ENCODE assay signal across 8 mouse cellular contexts in the genomic region with DNA sequence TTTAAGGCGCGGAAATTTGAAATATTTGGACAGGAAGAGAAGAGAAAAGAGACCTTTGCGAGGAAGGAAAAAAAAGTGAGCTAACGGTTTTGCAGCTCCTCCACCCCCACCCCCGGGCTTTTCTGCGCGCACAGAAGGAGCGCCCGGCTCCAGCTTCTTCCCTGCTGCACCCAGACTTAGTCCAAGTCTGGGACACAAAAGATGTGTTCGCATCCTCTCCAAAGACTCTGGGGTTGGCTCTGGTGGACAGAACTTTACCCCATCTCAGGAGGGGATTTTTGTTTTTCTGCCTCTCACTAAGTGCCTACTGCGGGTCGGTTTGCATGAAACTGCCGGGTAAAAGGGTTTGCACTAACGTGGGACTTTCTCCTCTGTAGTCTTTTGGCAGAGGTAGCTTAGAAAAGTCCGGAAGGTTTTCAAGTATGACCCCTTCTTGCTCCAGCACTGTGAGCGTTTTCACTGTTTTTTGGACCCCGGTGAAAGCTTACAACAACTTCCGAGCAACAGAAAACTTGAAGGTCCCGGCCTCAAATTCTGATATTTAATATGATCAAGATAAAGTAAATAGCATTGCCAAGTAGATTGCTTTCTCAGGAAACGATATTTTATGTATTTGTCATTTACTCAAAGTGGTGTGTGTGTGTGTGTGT. TPM values are rescaled to one million over a fixed set of nuclear protein-coding genes. Genes with fewer than 3 reads are reported as not detected.
DNase-seq lines count a peak whose midpoint lies in the region; ATAC-seq and TF ChIP-seq lines count a peak whose summit lies in the region.

No protein-coding gene starts in this region.

- H3K9me3 ChIP-seq in intestine, embryonic 16.5 days (ENCODE audit: control insufficient read depth, low read length): no peaks in the 10 kb centered on the region

- intact Hi-C loops in heart, adult 2 months (cut with DNase I): no loop called here
- intact Hi-C loops in left cerebral cortex, postnatal 25 days (cut with DNase I): loop anchor here (2.0 kb wide), 1 partner anchor 325 kb away; no protein-coding TSS in a partner anchor

- peaks cover 4% of the 10 kb centered on the region; the same call in 1 of the 2 replicates for H3K36me3 ChIP-seq in heart, adult 2 months (ENCODE audit: control insufficient read depth, insufficient read depth, low read length)
- H3K36me3 ChIP-seq in intestine, embryonic 16.5 days (ENCODE audit: control insufficient read depth, insufficient read depth, low read length): no peaks in the 10 kb centered on the region
- no peaks in the 10 kb centered on the region for H3K36me3 ChIP-seq in myocyte (ENCODE audit: control insufficient read depth, insufficient read depth)

- peak overlapping the region; percentile 86 for H3K4me3 ChIP-seq in heart, adult 2 months
- peak overlapping the region; percentile 53 for H3K4me3 ChIP-seq in embryonic fibroblast, embryonic 13.5 days (ENCODE audit: insufficient read depth, low read length)
- H3K4me3 ChIP-seq in intestine, embryonic 16.5 days (ENCODE audit: low read length): peak overlapping the region; percentile 45
- peak overlapping the region; percentile 44 for H3K4me3 ChIP-seq in myocyte

- DNase-seq in heart, adult 2 months: no peak
- no peak for DNase-seq in heart, adult 8-10 months (ENCODE audit: low spot score)
- peak; percentile 47 for DNase-seq in CD4-positive, CD25-positive, alpha-beta regulatory T cell, adult 2 months (ENCODE audit: low read depth, low spot score)
- DNase-seq in left cerebral cortex, postnatal 25 days (ENCODE audit: low spot score in 2 of 2): no peak
- DNase-seq in spleen, postnatal 36 days (ENCODE audit: low spot score in 2 of 2): no peak

- peak overlapping the region; percentile 79 for H3K9ac ChIP-seq in heart, adult 2 months (ENCODE audit: low read depth, low read length)
- no peak overlapping the region for H3K9ac ChIP-seq in intestine, embryonic 16.5 days (ENCODE audit: low read depth, low read length)

- H3K4me2 ChIP-seq in intestine, embryonic 16.5 days (ENCODE audit: low read depth, low read length): peak overlapping the region; percentile 65
- peak overlapping the region; percentile 83 for H3K4me2 ChIP-seq in myocyte (ENCODE audit: low read depth)

- no peak for ATAC-seq in intestine, embryonic 16.5 days

- peak overlapping the region; percentile 7 for H3ac ChIP-seq in myocyte (ENCODE audit: control insufficient read depth, insufficient read length)

- no peak for TF ChIP-seq POLR2A in heart, adult 2 months (IDR thresholded peaks at IDR 0.05; ENCODE audit: insufficient read depth, low read depth, low read length)
- no peak for TF ChIP-seq POLR2A in embryonic fibroblast, embryonic 13.5 days (IDR thresholded peaks at IDR 0.05; ENCODE audit: low read depth, low read length)
- TF ChIP-seq POLR2A in myocyte (IDR thresholded peaks at IDR 0.05; ENCODE audit: insufficient read length, low read depth): no peak

- H3K79me2 ChIP-seq in heart, adult 2 months (replicated peaks; ENCODE audit: control insufficient read depth, insufficient read depth, low read length): no peaks in the 10 kb centered on the region
- H3K79me2 ChIP-seq in myocyte (ENCODE audit: control insufficient read depth, insufficient read depth): peaks cover 27% of the 10 kb centered on the region

- H3K27me3 ChIP-seq in heart, adult 2 months (ENCODE audit: control insufficient read depth, insufficient read depth, low read length): no peaks in the 10 kb centered on the region
- H3K27me3 ChIP-seq in intestine, embryonic 16.5 days (replicated peaks; ENCODE audit: control insufficient read depth, insufficient read depth, low read length): peaks cover 33% of the 10 kb centered on the region
- H3K27me3 ChIP-seq in myocyte (ENCODE audit: control insufficient read depth, insufficient read depth, insufficient read length): no peaks in the 10 kb centered on the region

- no peak for TF ChIP-seq CTCF in heart, adult 2 months (IDR thresholded peaks at IDR 0.05)
- TF ChIP-seq CTCF in embryonic fibroblast, embryonic 13.5 days (IDR thresholded peaks at IDR 0.05; ENCODE audit: borderline replicate concordance, insufficient read depth, low read length): no peak

- peaks cover 4% of the 10 kb centered on the region for H3K4me1 ChIP-seq in heart, adult 2 months (ENCODE audit: control insufficient read depth, insufficient read depth, low read length)
- peaks cover 3% of the 10 kb centered on the region; the same call in 1 of the 2 replicates for H3K4me1 ChIP-seq in embryonic fibroblast, embryonic 13.5 days (ENCODE audit: control insufficient read depth, insufficient read depth, low read length)
- H3K4me1 ChIP-seq in intestine, embryonic 16.5 days (ENCODE audit: control insufficient read depth, insufficient read depth, low read length): peaks cover 11% of the 10 kb centered on the region

- TF ChIP-seq EP300 in heart, adult 2 months (IDR thresholded peaks at IDR 0.05; ENCODE audit: insufficient read depth, low read depth, low read length): no peak

- H3K27ac ChIP-seq in heart, adult 2 months: peak overlapping the region; percentile 83
- no peak overlapping the region for H3K27ac ChIP-seq in embryonic fibroblast, embryonic 13.5 days (ENCODE audit: insufficient read depth, low read length)
- H3K27ac ChIP-seq in intestine, embryonic 16.5 days (ENCODE audit: low read length): no peak overlapping the region

- 10% methylated on average over 20 of the region's 20 CpGs for whole genome bisulfite sequencing in heart, adult 2 months
- 3% methylated on average over 20 of the region's 20 CpGs for WGBS in intestine, embryonic 16.5 days

TF ChIP-seq in myocyte, 11 proteins besides CTCF, POLR2A, EP300 and RAD21:
- no peak for TF ChIP-seq CEBPB (IDR thresholded peaks at IDR 0.05; ENCODE audit: insufficient read depth, poor library complexity, severe bottlenecking)
- no peak for TF ChIP-seq USF1 (IDR thresholded peaks at IDR 0.05; ENCODE audit: low read depth)
- TF ChIP-seq MYOG (IDR thresholded peaks at IDR 0.05; ENCODE audit: control insufficient read depth in 1 of 3, insufficient read depth in 1 of 3, insufficient read length in 2 of 3, low read depth in 2 of 3): no peak
- no peak for TF ChIP-seq TCF3 (IDR thresholded peaks at IDR 0.05; ENCODE audit: insufficient read length, low read depth)
- no peak for TF ChIP-seq MAX (IDR thresholded peaks at IDR 0.05; ENCODE audit: low read depth)
- TF ChIP-seq SRF (IDR thresholded peaks at IDR 0.05; ENCODE audit: control insufficient read depth, insufficient read length, low read depth): no peak
- TF ChIP-seq TCF12 (IDR thresholded peaks at IDR 0.05; ENCODE audit: insufficient read depth, poor library complexity, severe bottlenecking): no peak
- no peak for TF ChIP-seq REST (IDR thresholded peaks at IDR 0.05; ENCODE audit: insufficient read depth, insufficient read length)
- no peak for TF ChIP-seq E2F4 (IDR thresholded peaks at IDR 0.05; ENCODE audit: insufficient read depth)
- no peak for TF ChIP-seq MYOD1 (IDR thresholded peaks at IDR 0.05; ENCODE audit: control insufficient read depth in 1 of 3, insufficient read length in 2 of 3, low read depth in 2 of 3)
- no peak for TF ChIP-seq POLR2AphosphoS2 (IDR thresholded peaks at IDR 0.05; ENCODE audit: insufficient read length, low read depth)

RNA-seq across cellular contexts. Expression of a gene that starts 9.0 kb away (rescaled TPM):
- 10 to 100 TPM; 11.0 to 14.5 TPM for total RNA-seq in heart, adult 2 months (2021)
- polyA plus RNA-seq in heart, adult 2 months (2012; rRNA removed): 6.3 and 11.0 TPM in 2 replicates
- total RNA-seq in heart, adult 8-10 months (2022): 10 to 100 TPM; 11.7 to 14.3 (median 13.2) TPM
- polyA plus RNA-seq in embryonic fibroblast, embryonic 13.5 days (2011; ENCODE audit: insufficient read length, low read depth, missing spikeins): 14.4 and 21.7 TPM in 2 replicates
- 5.1 and 6.0 TPM in 2 replicates for polyA plus RNA-seq in intestine, embryonic 16.5 days (2015; fragmentation: Nextera tagmentation; extraction: Ambion mirVana)
- polyA plus RNA-seq in myocyte (2012; fragmentation: generic; extraction: Trizol): 17.3 TPM
- total RNA-seq in left cerebral cortex, postnatal 25 days (2021): 1 to 10 TPM; 3.5 to 4.0 TPM

RNA-seq across cellular contexts. Expression of a gene that starts 18.4 kb away (rescaled TPM):
- total RNA-seq in heart, adult 2 months (2021): 10 to 100 TPM; 37.1 to 46.0 TPM
- polyA plus RNA-seq in heart, adult 2 months (2012; rRNA removed): 9.6 and 18.5 TPM in 2 replicates
- total RNA-seq in heart, adult 8-10 months (2022): 10 to 100 TPM; 35.9 to 44.0 (median 40.6) TPM
- 46.9 and 58.8 TPM in 2 replicates for polyA plus RNA-seq in embryonic fibroblast, embryonic 13.5 days (2011; ENCODE audit: insufficient read length, low read depth, missing spikeins)
- 12.2 and 18.6 TPM in 2 replicates for polyA plus RNA-seq in intestine, embryonic 16.5 days (2015; fragmentation: Nextera tagmentation; extraction: Ambion mirVana)
- 30.1 TPM for polyA plus RNA-seq in myocyte (2012; fragmentation: generic; extraction: Trizol)
- 10 to 100 TPM; 22.2 to 22.6 TPM for total RNA-seq in left cerebral cortex, postnatal 25 days (2021)
